Mouse (Mus musculus) testis, postnatal 14 days (tissue): ENCODE results near the gene Hddc3.
"Not testable (repeated sequence)": the region's sequence is repeated elsewhere in the genome, so short reads cannot be mapped to it uniquely, and the experiment has no call there.

Experiments used
- DNase-seq: peaks from one replicate; pipeline ENCODE4 v3.0.0; 2021; ENCODE audit warnings: low spot score

The Hddc3 gene

DNA sequence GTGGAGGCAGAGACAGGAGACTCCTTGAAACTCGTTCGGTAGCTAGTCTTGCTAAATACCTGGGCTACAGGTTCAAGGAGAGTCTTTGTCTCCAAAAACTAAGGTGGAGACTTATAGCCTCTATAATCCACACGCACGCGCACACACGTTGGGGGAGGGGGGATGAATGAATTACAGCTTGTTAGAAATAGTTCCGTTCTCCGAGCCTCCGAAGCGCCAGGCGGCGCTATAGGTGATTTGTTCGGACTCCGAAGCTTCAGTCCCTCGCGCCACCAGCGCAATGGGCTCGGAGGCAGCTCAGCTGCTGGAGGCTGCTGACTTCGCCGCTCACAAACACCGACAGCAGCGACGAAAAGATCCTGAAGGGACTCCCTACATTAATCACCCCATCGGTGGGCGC is at the start of gene Hddc3:
Gene Hddc3, plus strand, starts transcription at position 247 of the 400 bp plus-strand sequence.
- peak; percentile 88 for DNase-seq

DNA sequence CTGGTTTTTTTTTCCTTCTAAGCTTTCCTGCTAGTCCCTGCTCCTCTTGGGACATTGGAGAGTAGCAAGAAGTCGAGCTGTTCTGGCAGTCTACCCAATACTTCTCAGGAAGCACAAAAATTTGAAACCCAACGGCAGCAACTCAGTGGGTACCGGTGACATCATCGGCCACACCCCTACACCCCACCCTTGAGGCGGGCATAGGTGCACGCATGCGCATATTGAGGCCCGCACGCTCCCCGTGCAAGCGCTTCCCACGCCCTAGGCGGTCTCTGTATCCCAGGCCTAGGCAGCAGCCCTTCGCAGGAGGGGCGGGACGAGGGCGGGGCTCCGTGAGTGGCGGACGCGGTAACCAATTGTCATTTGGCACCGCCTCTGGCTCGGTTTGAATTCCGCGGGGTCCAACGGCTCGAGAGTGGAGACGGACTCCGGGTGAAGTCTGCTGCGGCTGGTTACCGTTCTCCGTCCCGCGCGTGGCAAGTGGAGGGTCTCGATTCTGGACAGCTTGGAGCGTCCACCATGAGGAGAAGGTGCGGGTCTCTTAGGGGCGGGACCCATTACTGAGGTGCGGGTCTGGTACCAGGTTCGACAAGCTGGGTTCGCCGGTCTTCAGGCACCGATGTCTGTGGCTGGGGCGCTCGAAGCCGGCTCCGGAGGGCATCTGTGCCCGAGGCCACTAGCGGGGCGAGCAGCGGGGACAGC is 48.7 kb upstream of the Hddc3 start, which contains the start of gene Prc1:
Gene Prc1, plus strand, starts transcription at position 389 of the 702 bp plus-strand sequence.
- DNase-seq = peak; percentile 98

DNA sequence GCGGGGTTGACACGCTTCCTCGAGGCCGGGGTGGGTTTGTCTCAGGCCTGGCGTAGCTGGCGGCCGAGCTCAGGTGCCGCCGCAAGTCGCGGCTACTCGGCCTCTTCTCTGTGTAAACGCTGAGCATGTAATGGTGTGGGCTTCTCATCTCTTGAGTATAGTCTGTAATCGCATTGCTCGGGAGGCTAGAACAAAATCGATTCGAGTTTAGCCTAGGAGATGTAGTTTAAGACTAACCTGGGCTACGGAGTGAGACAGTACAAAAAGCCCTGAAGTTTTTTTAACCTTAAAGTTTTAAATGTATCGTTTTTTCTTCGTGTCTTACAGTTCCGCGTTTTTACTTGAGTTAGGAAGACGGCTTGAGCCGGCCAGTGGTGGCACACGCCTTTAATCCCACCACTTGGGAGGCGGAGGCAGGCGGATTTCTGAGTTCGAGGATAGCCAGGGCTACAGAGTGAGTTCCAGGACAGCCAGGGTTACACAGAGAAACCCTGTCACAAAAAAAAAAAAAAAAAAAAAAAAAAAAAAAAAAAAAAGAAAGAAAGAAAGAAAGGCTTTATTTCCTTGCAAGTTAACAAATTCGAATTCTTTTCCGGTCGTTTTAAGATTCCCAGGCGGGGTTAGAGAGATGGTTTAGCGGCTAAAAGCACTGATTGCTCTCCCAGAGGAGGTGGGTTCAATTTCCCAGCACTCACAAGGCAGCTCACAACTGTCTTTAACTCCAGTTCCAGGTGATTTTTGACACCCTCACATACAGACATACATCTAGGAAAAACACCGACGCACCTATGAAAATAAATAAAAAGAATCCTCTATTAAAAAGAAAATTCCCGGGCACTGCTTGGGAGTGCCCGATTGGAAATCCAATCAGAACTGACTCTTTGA is 47.9 kb upstream of the Hddc3 start:
- DNase-seq = no peak

DNA sequence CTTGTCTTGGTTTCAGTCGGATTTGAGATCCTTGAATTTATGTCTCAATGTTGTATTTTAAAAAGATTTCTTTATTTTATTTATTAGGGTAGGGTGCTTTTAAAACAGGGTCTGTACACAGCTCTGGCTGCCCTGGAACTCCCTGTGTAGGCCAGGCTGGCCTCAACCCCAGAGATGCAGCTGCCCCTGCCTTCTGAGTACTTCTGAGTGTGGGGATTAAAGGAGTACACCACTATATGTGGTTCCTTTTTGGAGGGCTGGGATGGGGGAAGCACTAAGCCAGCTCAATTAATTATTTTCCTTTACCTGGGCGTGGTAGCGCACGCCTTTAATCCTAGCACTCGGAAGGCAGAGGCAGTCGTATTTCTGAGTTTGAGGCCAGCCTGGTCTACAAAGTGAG is 46.4 kb upstream of the Hddc3 start:
- no peak for DNase-seq

DNA sequence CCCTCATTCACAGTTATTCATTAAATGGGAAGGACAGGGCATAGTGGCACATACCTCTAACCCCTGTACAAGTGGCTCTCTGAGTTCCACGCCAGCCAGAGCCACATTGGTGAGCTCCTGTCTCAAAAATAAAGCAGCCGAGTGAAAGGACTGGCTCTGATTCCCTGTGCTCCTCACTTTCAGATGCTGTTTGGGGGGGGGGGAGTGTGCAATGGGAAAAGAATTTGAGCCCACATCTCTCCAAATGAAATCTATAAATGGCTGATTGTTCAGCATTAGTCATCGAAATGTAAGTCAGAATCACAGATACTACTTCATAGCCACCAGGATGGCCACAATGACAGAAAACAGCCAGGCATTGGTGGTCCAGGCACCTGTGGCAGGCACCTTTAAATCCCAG is 45.9 kb upstream of the Hddc3 start:
- DNase-seq = no peak

DNA sequence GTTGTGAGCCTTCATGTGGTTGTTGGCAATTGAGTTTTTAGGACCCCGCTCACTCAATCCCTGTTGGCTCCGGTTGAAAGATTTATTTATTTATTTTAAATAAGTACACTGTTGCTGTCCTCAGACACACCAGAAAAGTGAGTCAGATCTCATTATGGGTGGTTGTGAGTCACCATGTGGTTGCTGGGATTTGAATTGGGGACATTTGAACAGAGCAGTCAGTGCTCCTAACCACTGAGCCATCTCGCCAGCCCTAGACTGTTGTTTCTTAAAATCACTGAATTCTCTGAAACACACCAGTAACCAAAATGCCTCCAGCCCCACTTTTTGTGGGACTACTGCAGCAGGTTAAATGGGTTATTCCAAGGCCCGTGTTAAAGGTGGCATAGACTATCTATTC is 44.1 kb upstream of the Hddc3 start:
- no peak for DNase-seq

DNA sequence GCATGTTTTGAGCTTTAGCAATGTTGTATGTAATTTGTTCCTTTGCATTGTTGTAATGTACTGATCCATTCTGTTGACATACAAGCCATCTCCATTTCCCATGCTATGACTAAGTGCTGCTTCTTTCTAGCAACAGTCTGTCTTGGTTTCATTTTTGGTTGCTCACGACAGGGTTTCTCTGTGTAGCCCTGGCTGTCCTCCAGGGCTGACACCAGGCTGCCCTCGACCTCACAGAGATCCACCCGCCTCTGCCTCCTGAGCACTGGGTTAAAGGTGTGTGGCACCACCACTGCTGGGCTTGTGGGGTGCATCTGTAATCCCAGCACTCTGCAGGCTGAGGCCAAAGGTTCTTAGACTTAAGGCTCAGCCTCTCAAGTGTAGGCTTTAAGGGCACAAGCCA is 43.3 kb upstream of the Hddc3 start:
- no peak for DNase-seq

DNA sequence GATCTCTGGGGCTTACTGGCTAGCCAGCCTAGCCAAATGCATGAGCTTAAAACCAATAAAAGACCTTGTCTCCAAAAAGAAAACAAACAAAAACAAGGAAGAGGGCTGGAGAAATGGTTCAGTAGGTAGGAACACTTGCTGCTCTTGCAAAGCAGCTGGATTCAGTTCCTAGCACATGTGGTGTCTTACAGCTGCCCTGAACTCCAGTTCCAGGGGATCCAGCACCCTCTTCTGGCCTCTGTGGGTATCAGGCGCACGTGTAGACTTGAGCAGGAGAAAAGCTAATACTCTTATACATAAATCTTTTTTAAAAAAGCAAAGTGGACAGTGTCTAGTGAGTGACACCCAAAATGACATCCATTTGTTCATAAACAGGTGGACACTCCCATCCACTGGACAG is 41.4 kb upstream of the Hddc3 start:
- DNase-seq = no peak

DNA sequence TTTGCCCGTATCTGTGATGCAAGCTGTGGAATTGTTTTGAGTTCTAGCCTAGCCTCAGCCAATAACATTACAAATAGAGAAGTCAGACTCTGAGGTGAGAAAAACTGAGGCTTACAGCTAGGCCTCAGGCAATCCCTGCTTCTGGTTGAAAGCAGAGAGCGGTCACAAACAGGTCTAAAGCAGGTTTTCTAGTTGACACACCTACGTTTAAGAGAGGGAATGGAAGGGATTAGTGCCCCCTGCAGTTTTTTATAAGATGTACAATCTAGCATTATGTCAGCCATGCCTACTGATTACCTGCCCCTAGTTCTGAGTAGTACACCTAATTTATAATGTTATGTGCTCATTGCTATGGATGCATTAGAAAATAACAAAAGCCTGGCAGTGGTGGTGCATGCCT is 35.1 kb upstream of the Hddc3 start:
- no peak for DNase-seq

DNA sequence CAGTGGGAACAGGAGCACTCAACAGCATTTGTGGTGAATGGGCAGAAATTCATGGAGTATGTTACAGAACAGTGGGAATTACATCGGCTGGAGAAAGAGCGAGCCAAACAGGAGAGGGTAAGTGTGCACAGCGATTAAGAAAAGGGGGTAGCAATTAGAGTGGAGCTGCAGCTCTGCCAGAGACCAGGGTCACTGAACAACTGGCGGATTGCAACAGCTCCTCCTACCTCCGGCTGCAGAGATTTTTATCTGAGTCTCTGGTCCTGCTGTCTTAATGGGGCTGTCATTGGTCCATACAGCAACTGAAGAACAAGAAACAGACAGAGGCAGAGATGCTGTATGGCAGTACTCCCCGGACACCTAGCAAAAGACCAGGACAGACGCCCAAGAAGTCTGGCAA is 32.1 kb upstream of the Hddc3 start:
- no peak for DNase-seq

DNA sequence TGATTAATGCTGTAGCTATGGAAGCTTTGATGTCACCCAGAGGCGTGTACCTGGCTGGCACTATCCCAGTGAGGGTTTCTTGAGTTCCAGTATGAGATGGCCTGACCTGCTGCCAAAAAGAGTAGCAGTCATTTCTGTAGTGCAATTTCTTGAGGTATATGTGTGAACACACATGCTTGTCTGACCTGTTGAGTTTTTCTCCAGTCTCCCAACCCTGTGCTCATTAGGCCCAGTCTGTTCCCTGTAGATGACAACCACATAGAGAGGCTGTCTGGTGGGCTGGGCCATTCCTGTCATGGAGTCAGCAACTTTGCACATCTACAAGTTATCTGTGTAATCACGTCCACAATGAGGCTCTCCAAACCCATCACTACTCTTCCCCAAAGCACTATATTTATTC is 27.2 kb upstream of the Hddc3 start:
- no peak for DNase-seq

DNA sequence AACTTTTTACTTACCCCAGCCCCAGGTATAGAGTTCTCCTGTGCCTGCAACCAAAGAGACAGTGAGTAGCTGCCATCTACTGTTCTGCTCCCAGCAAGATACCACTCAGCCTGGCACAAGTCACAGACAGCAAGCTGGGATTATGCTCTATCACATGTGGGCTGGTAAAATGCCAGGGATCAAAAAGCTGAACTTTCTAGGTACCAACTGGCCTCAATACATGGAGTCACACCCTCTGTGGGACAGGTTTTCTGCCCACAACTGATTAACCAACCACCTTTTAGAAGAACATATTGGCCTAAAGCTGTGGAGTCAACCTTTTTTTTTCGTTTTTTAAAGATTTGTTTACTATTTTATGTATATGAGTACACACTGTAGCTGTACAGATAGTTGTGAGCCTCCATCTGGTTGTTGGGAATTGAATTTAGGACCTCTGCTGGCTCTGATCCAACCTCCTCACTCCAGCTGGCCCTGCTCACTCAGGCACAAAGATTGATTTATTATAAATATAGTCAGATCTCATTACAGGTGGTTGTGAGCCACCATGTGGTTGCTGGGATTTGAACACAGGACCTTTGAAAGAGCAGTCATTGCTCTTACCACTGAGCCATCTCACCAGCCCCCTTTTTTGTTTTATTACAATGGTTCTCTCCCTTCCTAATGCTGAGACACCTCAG is 25.3 kb upstream of the Hddc3 start:
- DNase-seq = no peak

DNA sequence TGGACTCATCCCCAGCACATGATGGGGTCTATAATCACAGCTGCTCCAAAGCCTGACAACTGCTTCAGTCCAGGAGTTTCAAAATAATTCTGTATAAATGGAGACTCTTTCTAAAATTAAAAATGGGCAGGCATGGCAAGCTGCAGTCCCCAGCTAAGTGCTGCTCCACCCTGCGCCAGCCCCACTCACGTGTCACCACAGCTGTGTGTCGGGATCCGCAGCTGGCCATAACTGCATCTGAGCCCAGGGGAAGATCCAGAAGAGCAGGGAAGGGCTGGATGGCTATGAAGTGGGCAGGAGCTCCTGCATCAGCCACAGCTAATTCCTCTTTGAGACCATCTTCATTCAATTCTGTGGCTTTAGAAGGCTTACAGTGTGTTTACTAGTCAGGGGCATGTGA is 24.2 kb upstream of the Hddc3 start:
- no peak for DNase-seq

DNA sequence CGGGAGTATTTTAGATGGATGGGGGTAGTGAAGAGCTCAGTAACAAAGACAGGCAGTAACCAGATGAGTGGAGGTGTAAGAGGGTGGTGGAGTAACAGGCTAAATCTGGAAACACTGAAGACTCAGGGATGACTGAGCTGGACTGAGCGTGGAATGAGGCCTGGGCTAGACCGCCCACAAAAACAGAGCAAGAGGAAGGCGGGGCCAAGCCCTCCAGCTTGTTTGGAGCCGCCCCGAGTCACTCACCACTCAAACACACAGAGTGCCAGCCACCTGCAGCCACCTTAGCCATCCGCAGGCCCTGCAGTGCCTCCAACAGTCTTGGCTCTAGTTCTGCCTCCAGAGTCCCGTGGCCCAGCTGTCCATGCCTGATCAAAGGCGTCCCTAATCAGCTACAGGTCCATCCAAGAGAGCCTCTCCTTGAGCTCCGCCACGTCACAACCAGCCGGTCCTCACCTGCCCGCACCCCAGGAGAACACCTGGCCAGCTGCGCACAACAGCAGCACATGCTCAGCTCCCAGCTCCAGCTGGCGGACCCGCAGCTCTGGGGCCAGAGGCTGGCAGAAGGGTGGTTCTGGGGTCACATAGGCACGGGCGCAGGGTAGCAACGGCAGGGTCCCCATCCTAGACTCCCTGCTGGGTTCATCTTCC is 22.9 kb upstream of the Hddc3 start:
- DNase-seq = no peak

DNA sequence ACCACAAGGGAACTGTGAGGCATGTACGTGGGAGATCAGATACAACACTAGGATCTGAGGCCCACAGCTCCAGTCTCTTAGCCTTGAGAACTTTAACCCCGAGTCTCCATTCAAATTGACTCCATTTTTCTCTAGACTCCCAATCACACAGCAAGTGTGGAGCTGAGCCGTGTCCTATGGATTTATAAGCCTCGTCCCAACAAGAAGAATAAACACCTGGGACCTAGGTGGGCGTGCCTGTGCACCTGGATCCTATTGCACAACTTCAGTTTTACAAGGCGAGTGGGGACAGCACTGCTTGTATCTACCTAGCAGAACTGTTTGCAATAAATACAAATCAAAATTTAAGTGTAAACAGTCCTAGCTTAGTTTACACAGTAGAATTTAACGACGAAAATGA is 19.6 kb upstream of the Hddc3 start:
- DNase-seq = no peak

DNA sequence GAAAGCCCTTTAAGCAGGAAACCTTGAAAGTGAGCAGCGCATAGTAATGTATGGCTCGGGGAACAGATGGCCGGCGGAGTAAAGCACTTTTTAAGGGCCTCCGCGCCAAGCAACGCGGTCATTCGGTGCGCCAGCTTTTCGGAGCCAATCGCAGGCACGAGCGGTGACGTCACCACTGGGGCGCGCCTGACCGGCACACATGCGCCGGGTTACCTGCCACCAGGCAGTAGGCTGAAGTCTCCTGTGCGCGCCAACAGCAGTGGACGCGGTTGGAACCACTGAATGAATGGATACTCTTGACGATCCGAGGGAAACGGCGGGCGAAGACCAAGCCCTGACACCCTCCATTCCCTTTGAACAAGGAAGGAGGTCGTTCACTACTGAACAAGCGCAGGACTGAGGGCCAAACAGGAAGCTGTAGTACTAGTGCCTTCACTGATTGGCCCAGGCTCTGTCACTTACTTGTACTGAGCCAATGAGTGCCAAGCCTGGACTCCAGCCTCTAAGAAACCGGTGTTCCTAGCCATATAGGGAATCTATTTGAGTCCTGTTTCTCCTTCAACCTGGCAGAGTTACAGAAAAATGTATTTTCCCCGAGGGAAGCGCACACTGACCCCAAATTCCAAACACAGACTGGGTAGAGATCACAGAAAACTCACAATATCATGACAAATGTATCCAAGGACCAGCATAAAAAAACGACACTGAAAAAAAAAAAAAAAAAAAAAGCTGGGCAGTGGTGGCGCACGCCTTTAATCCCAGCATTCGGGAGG is 18.7 kb upstream of the Hddc3 start, which contains the start of gene Rccd1:
Gene Rccd1, minus strand, starts transcription at position 412 of the 773 bp plus-strand sequence.
- peak; percentile 93 for DNase-seq

DNA sequence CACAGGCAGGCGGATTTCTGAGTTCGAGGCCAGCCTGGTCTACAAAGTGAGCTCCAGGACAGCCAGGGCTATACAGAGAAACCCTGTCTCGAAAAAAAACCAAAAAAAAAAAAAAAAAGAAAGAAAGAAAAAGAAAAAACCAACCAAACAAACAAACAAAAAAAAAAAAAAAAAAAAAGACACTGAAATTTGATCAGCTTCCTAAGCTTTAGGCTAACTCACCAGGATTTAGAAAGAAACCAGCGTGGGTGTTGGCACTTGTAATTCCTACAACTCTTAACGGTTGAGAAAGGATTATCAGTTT is 18.1 kb upstream of the Hddc3 start:
- not testable (repeated sequence) for DNase-seq

DNA sequence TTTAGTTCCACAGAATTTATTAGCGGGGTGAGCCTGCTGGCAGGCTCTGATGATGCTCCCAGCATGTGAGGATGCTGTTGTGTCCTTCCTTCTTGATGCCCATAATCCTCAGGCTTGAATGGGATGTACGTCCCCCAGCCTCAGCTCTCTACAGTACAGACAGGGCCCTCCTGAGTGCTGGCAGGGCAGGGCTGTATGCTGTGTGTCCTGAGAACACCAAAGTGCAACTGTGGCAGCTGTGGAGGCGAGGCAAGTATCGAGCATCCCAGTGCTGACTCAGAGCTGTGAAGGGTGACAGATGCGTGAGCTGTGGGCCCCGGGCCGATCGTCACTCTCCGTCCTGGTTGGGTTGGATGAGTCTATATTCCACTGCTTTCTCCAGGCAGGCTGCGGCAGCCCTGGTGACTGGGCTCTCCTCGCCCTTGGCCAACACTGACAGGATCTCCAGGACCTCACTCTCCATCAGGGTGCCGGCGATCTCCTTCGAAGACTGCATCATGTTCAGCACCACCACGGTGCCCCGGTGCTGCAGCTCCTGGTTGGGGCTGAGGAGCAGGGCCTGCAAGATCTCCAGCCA is 17.5 kb upstream of the Hddc3 start:
- no peak for DNase-seq

DNA sequence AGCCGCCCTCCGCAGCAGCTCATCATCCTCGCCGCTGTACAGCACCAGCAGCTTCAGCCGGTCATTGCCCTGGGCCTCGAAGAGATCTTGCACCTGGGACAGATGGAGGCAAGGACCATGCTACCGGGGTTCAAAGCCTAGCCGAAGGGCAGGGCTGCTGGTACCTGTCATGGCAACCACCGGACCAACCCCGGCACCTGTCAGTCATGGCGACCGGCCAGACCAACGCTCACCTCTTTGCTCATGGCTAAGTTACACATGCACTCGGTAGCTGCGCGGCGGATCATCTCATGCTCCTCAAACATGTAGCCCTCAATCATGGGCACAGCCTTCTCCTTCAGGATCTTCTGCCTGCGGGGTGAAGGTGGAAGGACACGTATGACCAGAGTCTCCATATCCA is 16.8 kb upstream of the Hddc3 start:
- DNase-seq = no peak

DNA sequence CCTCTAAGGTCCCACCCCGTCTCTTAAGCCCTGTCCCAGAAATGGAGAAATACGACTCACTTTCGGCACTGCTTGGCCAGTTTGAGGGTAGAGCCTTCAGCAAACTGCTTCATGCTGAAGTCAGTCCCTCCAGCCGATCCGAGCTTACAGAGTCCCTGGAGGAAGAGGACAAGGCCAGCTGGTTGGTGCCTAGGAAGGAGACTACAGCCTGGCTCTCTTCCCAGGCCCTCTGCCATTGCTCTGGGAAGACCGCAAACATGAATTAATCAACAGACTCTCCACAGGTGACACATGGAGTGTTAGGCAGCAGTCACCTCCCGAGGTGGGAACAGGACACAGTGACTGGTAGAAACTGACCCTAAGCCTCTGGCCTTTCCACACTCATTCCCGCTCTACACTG is 12.6 kb upstream of the Hddc3 start:
- no peak for DNase-seq

DNA sequence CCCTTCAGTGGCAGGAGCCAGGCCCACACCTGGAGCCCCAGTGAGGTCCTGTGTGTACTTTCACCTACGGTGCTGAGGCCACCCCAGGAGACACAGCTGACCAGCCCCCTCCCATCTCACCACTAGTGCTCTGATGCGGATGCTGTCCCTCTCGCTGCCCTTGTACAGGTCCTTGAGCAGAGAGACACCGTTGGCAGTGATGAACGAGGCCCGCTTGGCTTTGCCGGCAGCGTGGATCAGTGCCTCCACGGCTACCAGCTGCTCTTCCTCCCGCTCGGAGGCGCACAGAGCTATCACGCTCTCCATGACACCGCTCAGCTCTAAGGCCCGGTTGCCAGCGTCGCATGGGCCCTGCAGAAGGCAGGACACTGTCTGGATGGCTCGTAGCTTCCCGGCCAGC is 11.5 kb upstream of the Hddc3 start:
- DNase-seq = no peak
